ENCODE assay signal across 9 mouse cellular contexts in the genomic region with DNA sequence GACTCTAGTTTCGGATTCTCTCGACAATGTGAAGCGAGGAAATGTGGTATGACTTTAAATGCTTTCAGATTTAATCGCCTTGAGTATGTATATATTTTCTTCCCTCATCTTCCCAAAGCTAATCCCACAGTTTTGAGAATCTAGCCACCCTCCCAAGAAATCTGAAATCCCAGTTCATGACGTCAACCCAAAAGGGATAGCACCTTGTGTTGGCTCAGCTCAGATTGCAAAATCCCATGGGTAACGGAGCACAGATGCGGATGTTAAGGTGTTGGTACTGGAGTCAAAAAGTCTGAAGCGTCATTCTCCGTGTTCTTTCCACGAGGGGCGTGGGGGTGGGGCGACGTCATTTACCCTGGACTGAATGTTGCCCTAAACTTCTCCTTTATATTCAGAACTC. TPM values are rescaled to one million over a fixed set of nuclear protein-coding genes. Genes with fewer than 3 reads are reported as not detected.
DNase-seq lines count a peak whose midpoint lies in the region; ATAC-seq and TF ChIP-seq lines count a peak whose summit lies in the region.
"Had no signal": no experiment of that assay in that cellular context is flagged by ENCODE, and none has a peak within 500 bp of the region (broad histone marks: within the 10 kb centered on the region; RNA-seq: fewer than 3 reads in every experiment).

No protein-coding gene starts in this region.

- peak overlapping the region; percentile 60; the same call in 1 of the 2 replicates for H3K4me3 ChIP-seq in forebrain, embryonic 10.5 days
- no peak overlapping the region for H3K4me3 ChIP-seq in forebrain, embryonic 11.5 days (ENCODE audit: low read depth, low read length)
- H3K4me3 ChIP-seq in lung, adult 2 months (replicated peaks; ENCODE audit: extremely low read depth, low read depth, low read length): peak overlapping the region; percentile 82
- peak overlapping the region; percentile 50 for H3K4me3 ChIP-seq in limb, embryonic 15.5 days
- H3K4me3 ChIP-seq in stomach, embryonic 14.5 days (ENCODE audit: low read depth, low read length): peak overlapping the region; percentile 44

- no peaks in the 10 kb centered on the region for H3K9me3 ChIP-seq in forebrain, embryonic 10.5 days
- H3K9me3 ChIP-seq in forebrain, embryonic 11.5 days (ENCODE audit: control insufficient read depth, low read length): no peaks in the 10 kb centered on the region
- no peaks in the 10 kb centered on the region for H3K9me3 ChIP-seq in limb, embryonic 15.5 days
- no peaks in the 10 kb centered on the region for H3K9me3 ChIP-seq in stomach, embryonic 14.5 days (ENCODE audit: control insufficient read depth, low read depth, low read length)

- H3K4me2 ChIP-seq in forebrain, embryonic 11.5 days (ENCODE audit: low read depth, low read length, severe bottlenecking): no peak overlapping the region
- peak overlapping the region; percentile 90 for H3K4me2 ChIP-seq in limb, embryonic 15.5 days
- H3K4me2 ChIP-seq in stomach, embryonic 14.5 days (replicated peaks; ENCODE audit: low read depth, low read length): peak overlapping the region; percentile 70

- TF ChIP-seq POLR2A in lung, adult 2 months (IDR thresholded peaks at IDR 0.05; ENCODE audit: borderline replicate concordance, extremely low read depth, low read depth, low read length): no peak

- peaks cover 40% of the 10 kb centered on the region for H3K4me1 ChIP-seq in forebrain, embryonic 10.5 days
- peaks cover 23% of the 10 kb centered on the region for H3K4me1 ChIP-seq in forebrain, embryonic 11.5 days (replicated peaks; ENCODE audit: control insufficient read depth, insufficient read depth, low read length)
- peaks cover 6% of the 10 kb centered on the region for H3K4me1 ChIP-seq in lung, adult 2 months (ENCODE audit: control insufficient read depth, insufficient read depth, low read length)
- H3K4me1 ChIP-seq in limb, embryonic 15.5 days: peaks cover 34% of the 10 kb centered on the region
- H3K4me1 ChIP-seq in stomach, embryonic 14.5 days (ENCODE audit: control insufficient read depth, insufficient read depth, low read length): peaks cover 7% of the 10 kb centered on the region; the same call in 1 of the 2 replicates

- H3K9ac ChIP-seq in forebrain, embryonic 11.5 days (ENCODE audit: low read length): no peak overlapping the region
- no peak overlapping the region for H3K9ac ChIP-seq in limb, embryonic 15.5 days
- H3K9ac ChIP-seq in stomach, embryonic 14.5 days (replicated peaks; ENCODE audit: low read depth, low read length): no peak overlapping the region

- peaks cover 93% of the 10 kb centered on the region for H3K27me3 ChIP-seq in forebrain, embryonic 10.5 days (ENCODE audit: poor library complexity, severe bottlenecking)
- peaks cover 58% of the 10 kb centered on the region for H3K27me3 ChIP-seq in forebrain, embryonic 11.5 days (ENCODE audit: control insufficient read depth, insufficient read depth, low read length)
- peaks cover 78% of the 10 kb centered on the region for H3K27me3 ChIP-seq in limb, embryonic 15.5 days
- peaks cover 32% of the 10 kb centered on the region for H3K27me3 ChIP-seq in stomach, embryonic 14.5 days (ENCODE audit: control insufficient read depth, insufficient read depth, low read length)

- WGBS in forebrain, embryonic 10.5 days: 30% methylated on average over 13 of the region's 13 CpGs
- WGBS in forebrain, embryonic 11.5 days: 31% methylated on average over 13 of the region's 13 CpGs
- 22% methylated on average over 13 of the region's 13 CpGs for WGBS in lung, adult 2 months
- 25% methylated on average over 13 of the region's 13 CpGs for WGBS in limb, embryonic 15.5 days
- 28% methylated on average over 13 of the region's 13 CpGs for WGBS in stomach, embryonic 14.5 days

- DNase-seq in forebrain, embryonic 10.5 days (ENCODE audit: extremely low spot score, low spot score): no peak
- DNase-seq in forebrain, embryonic 11.5 days (ENCODE audit: low spot score): no peak
- DNase-seq in lung, adult 2 months: no peak
- no peak for DNase-seq in lung, postnatal 4 days
- DNase-seq in cerebellum, adult 9-11 months: no peak
- DNase-seq in layer of hippocampus, postnatal 14 days (ENCODE audit: low spot score in 2 of 2): no peak

- H3K36me3 ChIP-seq in forebrain, embryonic 10.5 days (replicated peaks): no peaks in the 10 kb centered on the region
- H3K36me3 ChIP-seq in forebrain, embryonic 11.5 days (ENCODE audit: control insufficient read depth, insufficient read depth, low read length): no peaks in the 10 kb centered on the region
- H3K36me3 ChIP-seq in limb, embryonic 15.5 days: no peaks in the 10 kb centered on the region
- H3K36me3 ChIP-seq in stomach, embryonic 14.5 days (ENCODE audit: control insufficient read depth, insufficient read depth, low read length): no peaks in the 10 kb centered on the region

- no peak for ATAC-seq in forebrain, embryonic 11.5 days (replicated peaks; ENCODE audit: low FRiP score)
- ATAC-seq in limb, embryonic 15.5 days (ENCODE audit: insufficient number of reproducible peaks, low FRiP score, low TSS enrichment, low read depth): no peak
- ATAC-seq in stomach, embryonic 14.5 days (ENCODE audit: insufficient number of reproducible peaks, insufficient read depth, low FRiP score, low read depth): no peak

- no peak for TF ChIP-seq CTCF in lung, adult 2 months (IDR thresholded peaks at IDR 0.05; ENCODE audit: insufficient read depth, low read length)

- no peak overlapping the region for H3K27ac ChIP-seq in forebrain, embryonic 10.5 days
- no peak overlapping the region for H3K27ac ChIP-seq in forebrain, embryonic 11.5 days (ENCODE audit: low read depth, low read length)
- no peak overlapping the region for H3K27ac ChIP-seq in limb, embryonic 15.5 days
- no peak overlapping the region for H3K27ac ChIP-seq in stomach, embryonic 14.5 days (ENCODE audit: low read length)

RNA-seq across cellular contexts. Expression of gene Adrb1, which starts 1.1 kb away (rescaled TPM):
- 0.07 and 0.21 TPM in 2 replicates for polyA plus RNA-seq in forebrain, embryonic 10.5 days (2016; fragmentation: Nextera tagmentation; extraction: Ambion mirVana)
- polyA plus RNA-seq in forebrain, embryonic 11.5 days (2014; fragmentation: Nextera tagmentation; extraction: Ambion mirVana): 0.17 and 0.23 TPM in 2 replicates
- polyA plus RNA-seq in lung, adult 2 months (2012; rRNA removed): 81.9 and 120 TPM in 2 replicates
- polyA plus RNA-seq in limb, embryonic 15.5 days (2015; fragmentation: Nextera tagmentation; extraction: Ambion mirVana): 0.30 and 0.79 TPM in 2 replicates
- 1.2 and 1.3 TPM in 2 replicates for polyA plus RNA-seq in stomach, embryonic 14.5 days (2014; fragmentation: Nextera tagmentation; extraction: Ambion mirVana)
- total RNA-seq in layer of hippocampus, postnatal 14 days (2021): 10 to 100 TPM; 12.1 to 15.7 TPM
- total RNA-seq: gastrocnemius, adult 18-20 months had no signal

Comparison
In these comparisons a context has a peak if more than half of its experiments do, and no peak if none do; other contexts are left out.
1. RNA of gene Adrb1, which starts 1.1 kb away (polyA plus RNA-seq): 81.9 to 120 TPM in lung, adult 2 months; 1.2 to 1.3 TPM in stomach, embryonic 14.5 days, 0.30 to 0.79 TPM in limb, embryonic 15.5 days, 0.17 to 0.23 TPM in forebrain, embryonic 11.5 days and 0.07 to 0.21 TPM in forebrain, embryonic 10.5 days; every median in the first group is over 10 times any median in the second.